Mouse (Mus musculus) ES-CJ7 (cell line): ENCODE data around the gene Ogfr.

Source experiments
- DNase-seq: peaks from one replicate; pipeline ENCODE4 v3.0.0; 2011; ENCODE audit warnings: low read depth, low spot score

Ogfr gene

GRCm38 (mm10) chr2:180600569-180601021 is 11.6 kb downstream of the Ogfr start:
- no peak for DNase-seq

GRCm38 (mm10) chr2:180604781-180605180 is 15.7 kb downstream of the Ogfr start:
- peak; percentile 60 for DNase-seq

- no peak for DNase-seq
Observed at GRCm38 (mm10) chr2:180610283-180610682, 21.2 kb downstream of the Ogfr start.

- no peak for DNase-seq
Observed at GRCm38 (mm10) chr2:180611882-180612281, 22.8 kb downstream of the Ogfr start.

- DNase-seq: peak; percentile 40
Observed at GRCm38 (mm10) chr2:180641576-180642554, 52.8 kb downstream of the Ogfr start.

- peak; percentile 52 for DNase-seq
Observed at GRCm38 (mm10) chr2:180642555-180643260, 53.7 kb downstream of the Ogfr start, which contains the start of gene Tcfl5. Gene Tcfl5, minus strand, starts transcription at chr2:180642708.

GRCm38 (mm10) chr2:180643626-180644025 is 54.6 kb downstream of the Ogfr start:
- DNase-seq: no peak
